Mouse (Mus musculus): ENCODE results near the gene Wdr49.

GRCm38 (mm10) chr3:75297026-75297757 lies 184.8 kb downstream of the Wdr49 start:
- TF ChIP-seq CTCF (IDR thresholded peaks at IDR 0.05; ENCODE audit: control insufficient read depth, insufficient read depth, insufficient read length) (no peak), USF1 (IDR thresholded peaks at IDR 0.05; ENCODE audit: low read depth) (no peak), MAX (IDR thresholded peaks at IDR 0.05) (no peak)

Data from C2C12 (cell line).